Mouse (Mus musculus): ENCODE measurements around the gene Slc22a13.

- no peak for TF ChIP-seq CTCF (IDR thresholded peaks at IDR 0.05; ENCODE audit: low read depth, low read length)
- no peak for TF ChIP-seq POLR2A (IDR thresholded peaks at IDR 0.05; ENCODE audit: extremely low read depth, insufficient read depth, low read length)
Measured at GRCm38 (mm10) chr9:119164743-119165142, 44.2 kb downstream of the Slc22a13 start.
